Mouse (Mus musculus) G1E (cell line): Measurements from ENCODE around the gene Frmd8.

ENCODE experiments used
- GATA1 ChIP-seq: IDR thresholded peaks from 2 replicates; pipeline ENCODE4 v1.6.1; 2012; ENCODE audit warnings: borderline replicate concordance, low read length, inconsistent platforms, mixed read lengths
- TAL1 ChIP-seq: conservative IDR thresholded peaks from 2 replicates; pipeline ENCODE4 v1.6.1; 2012; ENCODE audit warnings: low read depth, low read length, inconsistent platforms, mixed read lengths

GRCm38 (mm10) chr19:5822834-5823205 is 52.3 kb downstream of the Frmd8 start:
- TF ChIP-seq GATA1 (no peak), TAL1 (no peak)
